Mouse (Mus musculus) left cerebral cortex, postnatal 4 days (tissue): ENCODE data around the gene Gjc1. TPM values are rescaled to one million over a fixed set of nuclear protein-coding genes. Genes with fewer than 3 reads are reported as not detected.

ENCODE experiments used
- DNase-seq: peaks from one replicate; pipeline ENCODE4 v3.0.0-alpha.2; 2022
- intact Hi-C: fragments of 180-260 bp; cut with DNase I; formaldehyde crosslinking; loops from one replicate; pipeline ENCODE4 v1.15.1; 2025
- total RNA-seq, 2 experiments: library from RNA; stranded (reverse); gene quantifications; 2 replicates each; pipeline ENCODE4 v1.2.3; 2021

Gjc1 gene
- total RNA-seq, 2 experiments from 2014 or later: 46.7 to 60.2 TPM

DNA sequence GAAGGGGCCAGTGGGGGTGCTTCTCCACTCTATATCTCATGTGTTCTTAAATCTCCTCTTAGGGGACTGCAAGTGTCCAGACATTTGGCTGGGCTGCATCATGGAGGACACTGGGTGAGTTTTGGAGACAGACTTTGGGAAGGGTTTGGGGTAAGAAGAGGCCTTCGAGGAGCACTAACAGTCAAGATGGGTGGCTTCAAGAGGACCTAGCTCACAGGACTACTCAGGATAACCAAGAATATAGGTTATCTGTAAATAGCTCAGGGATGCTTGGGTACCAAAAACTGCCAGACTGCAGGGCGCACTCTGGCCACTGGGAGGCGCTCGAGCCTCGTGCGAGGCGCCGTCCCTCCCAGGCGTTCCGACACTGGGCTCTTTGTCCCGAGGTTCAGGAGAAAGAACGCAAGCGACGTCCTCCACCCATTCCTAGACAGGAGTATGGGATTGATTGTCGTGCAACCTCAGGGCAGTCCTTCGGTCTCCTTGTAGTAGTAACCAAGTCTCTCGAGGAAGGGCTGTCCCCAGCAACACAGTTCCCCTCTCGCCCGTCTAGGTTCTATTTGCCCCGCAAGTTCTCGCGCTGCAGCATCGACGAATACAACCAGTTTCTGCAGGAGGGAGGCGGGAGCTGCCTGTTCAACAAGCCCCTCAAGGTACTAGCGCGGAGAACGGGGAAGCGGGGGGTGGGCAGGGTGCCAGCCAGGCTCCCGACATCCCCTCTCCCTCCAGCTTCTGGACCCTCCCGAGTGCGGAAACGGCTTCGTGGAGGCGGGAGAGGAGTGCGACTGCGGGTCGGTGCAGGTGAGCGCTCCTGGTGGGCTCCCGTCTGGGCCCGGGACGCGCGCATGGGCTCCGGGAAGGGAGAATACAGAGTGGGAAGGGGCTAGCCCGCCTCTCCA, 45.5 kb downstream of the Gjc1 start:
- DNase-seq: peak; percentile 90

DNA sequence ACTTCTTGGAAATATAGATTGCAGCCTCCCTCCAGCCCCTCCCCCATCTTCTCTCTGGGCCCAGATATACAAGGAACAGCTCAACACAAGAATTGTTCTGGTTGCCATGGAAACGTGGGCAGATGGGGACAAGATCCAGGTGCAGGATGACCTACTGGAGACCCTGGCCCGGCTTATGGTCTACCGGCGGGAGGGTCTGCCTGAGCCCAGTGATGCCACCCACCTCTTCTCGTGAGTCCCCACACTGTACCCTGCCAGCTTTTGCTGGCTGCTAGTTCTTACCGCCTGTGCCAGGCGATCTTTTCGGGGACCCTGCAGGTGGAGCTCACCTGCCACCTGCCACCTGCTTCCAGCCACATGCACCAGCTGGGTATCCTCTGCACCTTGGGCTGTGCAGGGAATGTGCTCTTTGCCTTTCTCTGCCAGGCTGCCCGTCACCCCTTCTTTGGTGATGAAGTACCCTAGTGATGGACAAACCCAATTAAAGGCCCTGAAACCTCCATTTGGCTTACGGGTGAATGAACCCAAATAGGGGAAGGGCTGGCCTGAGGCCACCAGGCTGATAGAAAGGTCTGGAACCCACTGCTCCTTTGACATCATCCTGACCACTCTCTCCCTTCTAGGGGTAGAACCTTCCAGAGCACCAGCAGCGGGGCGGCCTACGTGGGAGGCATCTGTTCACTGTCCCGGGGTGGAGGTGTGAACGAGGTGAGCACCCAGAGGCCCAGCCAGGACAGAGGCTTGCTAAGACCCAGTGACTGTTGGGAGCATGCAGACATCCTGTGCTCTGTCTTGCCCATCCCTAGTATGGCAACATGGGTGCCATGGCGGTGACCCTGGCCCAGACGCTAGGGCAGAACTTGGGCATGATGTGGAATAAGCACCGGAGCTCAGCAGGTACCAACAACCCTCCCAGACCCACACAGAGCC, 46.5 kb downstream of the Gjc1 start:
- intact Hi-C loops: no loop called here
- DNase-seq: no peak

More for the DNA sequence above, 45.5 kb downstream of the Gjc1 start:
- intact Hi-C loops: loop anchor here (2.0 kb wide), 1 partner anchor 89 kb away; no protein-coding TSS in a partner anchor

DNA sequence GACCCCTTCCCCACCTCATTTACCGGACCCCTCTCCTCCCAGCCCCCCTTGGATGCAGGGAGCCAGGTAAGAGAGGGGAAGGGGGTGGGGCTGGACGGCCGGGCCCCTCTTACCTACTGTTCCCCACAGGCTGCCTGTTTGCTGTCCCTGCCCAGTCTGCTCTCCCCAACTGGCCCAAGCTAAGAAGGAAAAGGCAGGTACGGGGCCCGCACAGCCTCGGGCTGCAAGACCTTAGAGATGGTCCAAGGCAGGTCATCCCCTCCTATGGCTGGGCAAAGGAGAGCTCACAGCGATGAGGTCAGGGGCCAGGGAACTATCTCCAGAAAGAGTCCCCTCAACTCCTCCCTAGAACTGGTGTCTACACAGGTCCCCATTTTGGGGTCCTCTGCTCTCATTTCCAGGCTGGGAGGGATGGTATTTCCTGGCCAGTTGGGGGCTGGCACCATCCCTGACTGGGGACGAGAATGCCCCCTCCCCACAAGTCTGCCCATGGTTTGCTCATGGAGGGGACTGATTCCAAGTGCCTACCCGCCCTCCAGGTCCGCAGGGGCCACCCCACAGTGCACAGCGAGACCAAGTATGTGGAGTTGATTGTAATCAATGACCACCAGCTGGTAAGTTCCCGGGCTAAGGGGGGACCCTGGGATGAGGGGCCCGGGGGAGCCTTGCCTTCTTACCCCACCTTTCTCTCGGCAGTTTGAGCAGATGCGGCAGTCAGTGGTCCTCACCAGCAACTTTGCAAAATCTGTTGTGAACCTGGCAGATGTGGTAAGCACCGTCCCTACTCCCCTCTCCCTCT, 47.4 kb downstream of the Gjc1 start:
- intact Hi-C loops: no loop called here
- DNase-seq: no peak

DNA sequence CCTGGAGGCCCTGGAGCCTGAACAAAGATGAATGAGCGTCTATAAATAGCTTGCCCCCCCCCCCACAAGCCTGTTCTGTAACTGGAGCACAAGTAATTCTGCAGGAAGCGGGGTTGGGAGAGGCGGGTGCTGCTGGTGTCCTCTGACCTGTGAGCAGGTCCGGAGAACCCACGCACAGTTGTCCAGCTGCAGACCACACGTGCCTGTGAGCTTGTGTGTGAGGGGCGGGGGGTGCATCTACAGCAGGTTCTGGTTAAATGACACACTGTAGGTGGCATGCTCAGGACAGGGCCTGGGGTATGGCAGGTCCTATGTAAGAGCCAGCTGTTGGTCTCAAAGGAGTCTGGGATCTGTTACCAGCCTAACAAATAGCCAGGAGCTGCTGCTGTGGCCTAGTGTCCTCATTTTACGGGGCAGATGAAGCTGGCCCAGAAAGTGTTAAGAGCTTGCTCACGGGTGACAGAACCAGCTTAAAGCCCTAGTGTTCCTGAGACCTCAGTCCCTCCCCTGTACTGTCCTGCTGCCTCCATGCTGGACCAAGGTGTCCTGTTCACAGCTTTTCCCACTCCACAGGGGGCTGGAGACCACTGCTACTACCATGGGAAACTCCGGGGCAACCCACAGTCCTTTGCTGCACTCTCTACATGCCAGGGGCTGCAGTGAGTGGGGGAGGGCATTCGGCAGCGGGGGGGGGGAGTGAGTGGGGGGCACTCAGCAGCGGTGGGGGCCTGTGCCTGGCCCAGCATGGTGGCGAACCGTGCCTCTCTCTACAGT, 48.7 kb downstream of the Gjc1 start:
- no peak for DNase-seq
- intact Hi-C loops: no loop called here

DNA sequence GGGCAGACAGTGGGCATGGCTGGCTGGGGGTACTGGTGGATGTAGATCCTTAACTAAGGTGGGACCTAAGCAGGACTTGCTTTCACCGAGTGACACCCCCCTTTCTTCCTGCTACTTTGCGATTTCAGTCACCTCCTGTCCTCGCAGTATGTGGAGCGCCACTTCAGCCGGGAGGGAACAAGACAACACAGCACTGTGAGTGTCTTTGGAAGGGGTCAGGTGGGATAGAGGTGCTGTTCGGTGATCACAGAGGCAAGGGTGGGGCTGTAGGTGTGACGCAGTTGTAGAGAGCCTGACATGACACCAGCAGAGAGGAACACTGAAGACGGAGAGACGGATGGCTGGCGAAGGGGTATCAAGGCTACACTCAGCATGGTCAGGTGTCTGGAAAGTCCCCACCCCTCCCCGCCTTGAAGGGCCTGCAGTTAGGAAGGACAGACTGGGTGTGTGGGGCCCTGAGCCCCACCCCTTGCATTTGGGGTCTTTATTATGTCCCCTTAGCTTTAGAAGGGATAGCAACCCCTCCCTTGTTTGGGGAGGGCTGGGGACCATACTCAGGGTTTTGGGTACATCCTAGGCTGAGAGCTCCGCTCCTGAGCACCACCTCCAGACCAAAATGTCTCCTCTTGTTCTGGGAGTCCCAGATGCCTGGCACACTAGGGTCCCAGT, 49.4 kb downstream of the Gjc1 start:
- intact Hi-C loops: no loop called here

DNA sequence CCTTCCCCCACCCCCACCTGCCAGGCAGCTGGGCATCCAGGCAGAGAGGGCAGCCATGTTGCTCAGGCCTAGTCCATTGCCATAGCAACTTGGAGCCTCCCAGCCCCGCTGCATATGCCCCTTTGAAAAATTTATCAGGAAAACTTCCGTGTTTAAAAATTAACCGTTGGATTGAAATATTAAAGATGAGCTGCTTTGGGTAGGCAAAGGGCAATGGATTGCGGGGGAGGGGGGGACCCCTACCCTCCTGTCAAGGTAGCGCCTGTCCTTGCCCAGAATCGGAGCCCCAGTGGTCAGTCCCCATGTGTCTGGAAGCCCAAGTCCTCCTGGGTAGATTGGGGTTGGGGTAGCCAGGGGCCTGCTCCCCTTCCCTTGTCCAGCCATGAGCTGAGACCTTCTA, 50.4 kb downstream of the Gjc1 start:
- DNase-seq: no peak
- intact Hi-C loops: no loop called here

More for the DNA sequence above, 49.4 kb downstream of the Gjc1 start:
- DNase-seq: no peak

DNA sequence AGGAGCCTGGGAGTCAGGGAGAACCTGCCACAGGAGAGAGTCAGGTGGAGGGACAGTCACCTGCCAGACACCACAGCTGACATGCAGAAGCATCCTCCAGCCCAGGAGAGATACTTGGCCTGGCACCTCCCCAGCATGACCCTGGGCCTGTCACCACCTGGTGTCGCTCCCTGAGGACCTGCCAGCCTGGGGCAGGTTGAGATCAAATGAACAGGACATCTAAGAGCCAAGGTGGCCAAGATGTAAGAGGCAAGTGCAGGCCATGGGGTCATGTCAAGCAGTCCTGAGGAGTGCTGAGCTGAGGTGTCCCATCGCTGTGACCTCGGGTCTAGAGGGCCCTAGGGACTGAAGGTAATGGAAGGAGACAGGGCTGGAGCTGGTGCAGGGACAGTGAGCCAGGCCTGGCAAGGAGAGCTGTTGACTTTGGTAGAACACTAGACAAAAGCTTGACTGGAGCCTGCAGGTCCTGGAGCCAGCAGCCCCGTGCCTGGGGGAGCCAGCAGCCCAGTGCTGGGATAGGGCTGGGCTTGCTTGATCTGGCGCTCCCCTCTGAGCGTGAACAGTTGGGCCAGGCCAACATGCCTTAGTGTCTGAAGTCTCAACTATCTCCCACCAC, 52.3 kb downstream of the Gjc1 start:
- DNase-seq: no peak
- intact Hi-C loops: no loop called here

DNA sequence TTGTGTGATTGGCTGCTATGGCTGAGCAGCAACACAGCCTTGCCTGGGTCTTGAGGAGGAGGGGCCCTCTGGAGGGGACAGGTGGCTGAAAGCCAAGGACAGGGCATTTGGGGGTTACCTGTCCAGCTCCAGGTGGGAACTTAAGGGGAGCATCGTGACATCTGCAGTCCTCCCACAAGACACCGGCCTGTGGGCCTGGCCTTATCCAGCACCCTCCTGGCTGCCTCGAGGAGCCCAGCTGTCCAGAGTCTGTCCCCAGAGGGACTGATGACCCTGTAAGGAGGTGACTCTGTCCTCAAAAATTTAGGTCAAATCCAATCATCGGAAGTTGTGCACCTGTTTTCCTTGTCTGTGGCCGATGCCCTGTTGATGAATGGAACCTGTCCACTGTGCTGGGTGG, 54.1 kb downstream of the Gjc1 start:
- intact Hi-C loops: no loop called here
- no peak for DNase-seq

DNA sequence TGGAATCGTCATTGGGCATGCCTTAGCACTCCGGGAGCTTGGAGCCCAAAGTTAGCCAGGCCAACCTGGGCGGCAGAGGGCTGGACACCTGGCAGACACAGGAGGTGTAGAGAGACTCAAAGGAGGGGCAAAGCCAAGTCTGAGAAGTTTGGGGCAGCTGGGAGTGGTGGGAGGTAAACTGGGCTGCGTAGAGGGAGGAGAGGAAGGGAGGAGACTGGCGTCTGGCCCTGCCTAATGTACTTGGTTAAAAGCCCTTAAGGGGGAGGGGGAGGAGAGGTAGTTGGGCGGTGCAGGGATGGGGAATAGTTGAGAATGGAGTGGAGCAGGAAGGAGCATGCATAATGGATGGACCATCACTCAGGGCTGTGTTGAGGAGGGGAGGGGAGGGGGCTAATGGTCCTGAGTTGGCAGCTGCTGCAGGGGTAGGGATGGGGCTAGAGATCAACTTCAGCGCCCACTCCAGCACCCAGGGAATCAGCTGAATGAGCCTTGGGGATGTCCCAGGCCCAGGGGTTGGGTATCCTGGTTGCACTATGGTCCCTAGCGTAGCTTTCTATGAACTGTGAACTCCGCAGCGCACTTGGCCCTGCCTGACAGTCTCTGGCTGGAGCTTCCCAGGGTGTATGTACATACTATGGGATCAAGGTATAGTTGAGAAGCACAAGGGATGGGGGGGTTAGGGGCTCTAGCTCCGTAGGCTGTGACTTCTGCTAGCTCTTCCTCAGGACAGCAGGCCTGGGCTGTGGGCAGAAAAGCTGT, 56.3 kb downstream of the Gjc1 start:
- intact Hi-C loops: no loop called here

DNA sequence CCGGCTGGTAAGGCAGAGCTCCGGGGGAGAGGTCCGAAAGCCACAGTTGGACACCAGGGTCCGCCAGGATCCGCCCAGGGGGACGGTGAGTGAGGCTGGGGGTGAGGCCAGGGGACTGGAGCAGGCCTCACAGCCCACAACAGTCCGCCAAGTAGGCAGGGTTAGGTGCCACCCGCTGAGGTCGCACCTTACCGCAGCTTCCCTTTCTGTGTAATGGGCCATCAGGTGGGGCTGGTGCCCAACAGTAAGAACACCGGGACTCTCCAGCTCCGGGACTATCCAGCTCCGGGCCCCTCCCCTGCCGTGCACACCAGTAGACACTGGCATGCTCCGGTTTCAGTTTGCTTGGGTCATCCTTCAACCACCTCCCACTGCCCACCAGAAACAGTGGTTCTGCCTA, 57.3 kb downstream of the Gjc1 start:
- DNase-seq: no peak
- intact Hi-C loops: no loop called here

More for the DNA sequence above, 56.3 kb downstream of the Gjc1 start:
- no peak for DNase-seq

DNA sequence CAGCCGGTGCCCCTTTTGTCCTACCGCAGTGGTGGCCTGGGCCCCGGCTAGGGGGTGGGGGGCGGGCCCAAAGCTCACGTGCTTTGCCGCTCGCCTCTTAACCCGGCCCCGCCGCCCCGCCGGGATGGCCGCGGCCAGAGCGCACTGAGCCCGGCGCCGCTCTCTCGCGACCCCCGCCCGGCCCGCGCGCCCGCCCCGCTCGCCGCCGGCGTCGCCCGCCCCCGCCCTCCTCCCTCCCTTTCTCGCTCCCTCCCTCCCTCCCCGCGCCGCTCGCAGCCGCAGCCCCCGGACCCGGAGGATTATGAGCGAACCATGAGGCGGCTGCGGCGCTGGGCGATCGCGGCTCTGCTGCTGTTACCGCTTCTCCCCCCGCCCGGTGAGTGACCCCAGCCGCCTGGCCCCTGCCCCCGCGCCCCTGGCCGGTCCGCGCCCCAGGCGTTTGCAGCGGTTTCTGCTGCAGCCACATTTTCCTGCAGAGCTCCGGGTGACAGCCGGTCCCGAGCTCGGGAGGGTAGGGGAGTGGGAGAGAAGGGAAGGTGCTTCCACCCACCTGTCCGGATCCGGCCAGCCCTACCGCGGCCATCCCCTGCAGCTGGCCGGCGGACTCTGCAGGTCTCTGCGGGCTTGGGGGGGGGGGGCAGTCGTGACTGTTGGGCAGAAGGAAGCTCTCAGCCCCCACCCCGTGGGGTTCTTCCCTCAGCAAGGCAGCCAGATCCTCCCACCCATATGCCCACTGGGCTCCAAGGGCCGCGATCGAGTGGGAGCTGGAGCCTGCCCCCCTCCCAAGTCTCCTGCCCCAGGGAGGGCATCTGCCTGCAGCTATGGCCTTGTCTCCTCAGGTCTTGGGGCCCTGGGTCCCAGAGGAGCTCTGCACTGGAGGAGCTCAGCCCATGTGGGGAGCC, 57.9 kb downstream of the Gjc1 start, which contains the start of gene Adam11:
Gene Adam11, plus strand, starts transcription at position 131 of the 902 bp plus-strand sequence.
- intact Hi-C loops: no loop called here
- DNase-seq: peak; percentile 45

DNA sequence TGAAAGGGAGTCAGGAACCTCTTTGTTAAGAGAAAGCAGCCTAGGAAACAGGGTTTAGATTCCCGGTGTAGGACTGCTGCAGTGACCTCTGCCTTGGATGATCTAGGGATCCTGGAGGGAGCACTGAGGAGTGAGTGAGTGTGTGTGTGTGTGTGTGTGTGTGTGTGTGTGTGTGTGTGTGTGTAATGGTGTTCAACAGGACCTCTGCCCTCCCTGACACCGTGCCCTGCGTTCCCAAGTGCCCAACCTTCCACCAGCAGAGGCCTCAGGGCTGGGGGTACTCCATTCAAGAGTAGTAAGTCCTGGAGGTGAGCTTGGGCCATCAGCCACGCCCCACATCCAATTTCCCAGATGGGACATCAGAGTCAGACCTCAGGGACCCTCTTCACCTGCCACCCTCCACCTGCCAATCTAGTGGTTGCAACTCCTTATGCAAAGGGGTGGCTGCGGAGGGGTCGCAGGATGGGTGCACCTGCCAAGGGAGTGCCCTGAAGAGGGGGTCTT, 58.6 kb downstream of the Gjc1 start:
- intact Hi-C loops: no loop called here
- DNase-seq: no peak

DNA sequence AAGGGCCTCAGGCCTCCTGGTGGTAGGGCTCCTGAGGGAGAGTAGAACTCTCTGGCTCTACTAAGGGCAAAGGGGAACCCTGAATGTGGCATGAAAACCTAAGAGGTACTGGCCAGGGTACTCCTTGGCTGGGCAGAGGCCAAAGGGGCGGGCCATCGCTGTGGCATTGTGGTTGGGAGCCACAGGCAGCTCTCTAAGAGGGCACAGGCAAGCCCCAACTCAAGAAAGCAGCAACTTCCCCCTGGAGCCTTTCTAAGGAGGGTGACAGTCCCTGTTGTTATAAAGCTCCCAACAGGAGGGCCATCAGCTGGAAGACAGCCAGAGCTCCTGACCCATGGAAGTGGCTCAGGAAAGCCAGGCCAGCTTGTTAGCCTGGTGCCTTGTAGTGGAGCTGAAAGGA, 60.5 kb downstream of the Gjc1 start:
- DNase-seq: no peak
- intact Hi-C loops: no loop called here

DNA sequence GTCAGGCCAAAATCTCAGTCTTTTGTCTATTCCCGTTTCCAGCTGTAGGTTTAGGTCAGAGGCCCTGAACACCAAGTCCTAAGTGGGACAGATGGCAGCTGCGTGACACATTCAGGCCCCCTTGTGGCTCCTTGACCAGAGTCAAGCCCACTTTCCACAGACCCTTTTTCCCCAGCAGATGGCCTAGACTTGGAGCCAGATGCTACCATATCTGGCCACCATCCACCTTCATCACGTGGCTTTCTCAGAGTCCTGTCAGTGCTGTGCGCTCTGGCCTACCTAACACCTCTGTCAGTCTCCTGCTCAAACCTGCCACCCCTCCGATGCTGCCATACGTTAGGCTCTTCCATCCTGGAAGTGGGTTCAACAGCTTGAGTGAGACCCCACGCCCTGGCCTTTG, 64.1 kb downstream of the Gjc1 start:
- intact Hi-C loops: no loop called here
- peak; percentile 59 for DNase-seq

DNA sequence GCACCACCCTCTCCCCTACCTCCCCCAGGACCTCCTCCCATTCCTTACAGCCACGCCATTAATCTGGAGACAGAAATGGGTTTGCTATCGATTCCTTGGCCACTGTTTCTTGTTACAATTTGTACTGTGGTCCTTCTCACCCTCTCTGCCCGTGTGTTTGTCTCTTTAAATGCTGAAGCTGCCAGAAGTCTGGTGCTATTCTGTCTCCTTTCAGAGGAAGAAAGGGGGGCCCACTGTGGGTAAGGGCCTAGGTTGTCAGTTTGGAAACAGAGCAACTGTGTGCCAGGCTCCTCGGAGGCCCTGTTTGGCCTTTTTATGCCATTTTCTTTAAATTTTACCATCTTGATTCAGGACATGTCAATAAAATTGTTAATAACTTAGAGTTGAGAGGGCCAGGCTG, 65.1 kb downstream of the Gjc1 start:
- no peak for DNase-seq
- intact Hi-C loops: no loop called here

DNA sequence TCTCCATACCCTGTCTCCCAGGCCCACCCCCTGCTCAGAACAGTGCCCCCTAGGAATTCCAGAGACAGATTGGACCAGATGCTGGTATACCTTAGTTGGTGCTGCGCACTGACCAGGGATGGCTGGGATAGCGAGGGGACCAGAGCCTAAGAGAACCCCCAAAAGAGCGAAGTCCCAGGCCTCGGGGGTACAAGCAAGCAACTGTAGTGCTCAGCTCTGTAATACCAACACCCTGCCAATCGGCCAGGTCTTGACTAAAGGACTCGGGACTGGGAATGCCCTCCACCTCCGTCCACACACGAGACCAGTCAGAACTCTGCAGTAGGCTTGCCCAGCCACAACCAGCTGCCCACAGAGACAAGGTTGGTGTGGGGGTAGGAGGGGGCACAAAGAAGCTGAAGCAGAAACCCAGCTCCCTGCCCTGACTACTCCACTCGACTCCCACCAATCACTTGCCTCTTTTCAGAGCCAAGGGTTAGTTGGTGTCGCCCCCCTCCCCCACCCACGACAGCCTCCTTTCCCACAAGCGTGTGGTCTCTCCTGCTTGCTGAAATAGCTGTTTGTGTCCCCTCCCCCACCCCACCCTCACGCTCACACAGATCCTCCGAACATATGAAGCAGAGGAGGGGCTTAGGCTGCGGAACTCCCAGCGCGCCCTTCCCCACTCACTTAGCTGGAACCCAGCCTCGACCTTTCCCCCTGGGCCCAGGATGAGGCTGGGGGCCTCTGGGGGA, 65.7 kb downstream of the Gjc1 start:
- no peak for DNase-seq

More for the DNA sequence above, 65.7 kb downstream of the Gjc1 start:
- intact Hi-C loops: no loop called here
